Mouse (Mus musculus) urinary bladder, adult 2 months (tissue): ENCODE measurements around the gene Fam117b. TPM values are rescaled to one million over a fixed set of nuclear protein-coding genes. Genes with fewer than 3 reads are reported as not detected.

Source experiments
- DNase-seq: peaks from one replicate; pipeline ENCODE4 v3.0.0; 2022; ENCODE audit warnings: low spot score
- polyA plus RNA-seq: library from polyadenylated mRNA; depleted of rRNA; stranded (reverse); fragments of >200 nt; gene quantifications from 2 replicates; pipeline ENCODE4 v1.2.3, GENCODE M21; 2012

Gene Fam117b
- polyA plus RNA-seq, 1 experiment: 8.6 TPM

GRCm38 (mm10) chr1:59913195-59913868 lies 526 bp downstream of the Fam117b start:
- peak; percentile 49 for DNase-seq

DNA sequence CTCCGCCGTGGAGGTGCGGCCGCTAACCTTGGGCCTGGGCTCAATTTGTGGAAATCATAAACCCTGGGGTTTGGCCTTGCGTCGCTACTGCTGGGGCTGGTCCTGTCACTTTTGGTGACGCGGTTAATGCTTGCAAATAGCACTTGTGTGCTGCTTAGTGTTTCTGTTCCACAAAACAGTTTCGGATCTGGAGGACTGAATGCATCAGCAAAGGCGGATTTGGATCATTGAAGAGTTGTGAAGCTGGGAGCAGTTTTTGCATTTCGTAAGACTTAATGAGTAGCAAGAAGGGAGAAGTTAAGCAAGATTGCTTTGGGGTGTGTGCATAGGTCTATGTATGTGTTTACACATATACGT lies 1.0 kb downstream of the Fam117b start:
- DNase-seq: no peak

DNA sequence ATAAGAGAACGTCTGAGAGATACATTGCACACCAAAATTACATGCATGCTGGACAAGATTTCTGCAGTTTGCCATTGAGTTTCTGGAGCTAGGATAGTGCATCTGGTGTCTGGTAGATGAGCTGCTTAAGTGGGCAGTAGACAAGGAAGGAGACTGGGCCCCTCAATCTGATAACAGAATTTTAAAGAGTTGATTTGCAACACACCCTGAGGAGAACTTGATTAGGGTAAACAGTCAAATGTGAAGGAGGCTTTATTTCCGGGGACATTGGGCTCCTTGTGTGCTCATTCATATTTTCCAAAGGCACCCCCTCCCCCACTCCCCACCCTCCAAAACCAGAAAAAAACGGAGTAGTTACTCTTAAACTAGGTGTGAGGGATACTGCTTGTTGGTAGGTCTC lies 2.0 kb downstream of the Fam117b start:
- no peak for DNase-seq

GRCm38 (mm10) chr1:59915843-59916610 lies 3.2 kb downstream of the Fam117b start:
- DNase-seq: no peak

DNA sequence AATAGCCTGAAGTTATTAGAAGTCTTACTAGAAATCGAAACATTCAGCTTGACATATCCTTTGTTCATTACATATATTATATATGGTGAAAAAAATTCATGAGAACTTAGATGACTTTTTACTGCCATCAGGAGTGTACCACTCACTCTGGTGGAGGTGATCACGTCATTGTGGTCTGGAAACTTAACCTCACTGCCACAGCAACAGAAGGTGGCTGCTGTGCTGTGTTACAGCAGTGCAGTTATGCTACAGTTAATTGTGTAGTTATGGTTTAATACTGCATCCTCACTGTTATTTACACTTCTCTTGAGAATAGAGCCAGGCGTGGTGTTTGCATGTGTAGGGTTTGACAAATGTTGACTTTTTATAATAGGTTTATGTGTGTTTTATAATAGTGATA lies 4.6 kb downstream of the Fam117b start:
- no peak for DNase-seq

DNA sequence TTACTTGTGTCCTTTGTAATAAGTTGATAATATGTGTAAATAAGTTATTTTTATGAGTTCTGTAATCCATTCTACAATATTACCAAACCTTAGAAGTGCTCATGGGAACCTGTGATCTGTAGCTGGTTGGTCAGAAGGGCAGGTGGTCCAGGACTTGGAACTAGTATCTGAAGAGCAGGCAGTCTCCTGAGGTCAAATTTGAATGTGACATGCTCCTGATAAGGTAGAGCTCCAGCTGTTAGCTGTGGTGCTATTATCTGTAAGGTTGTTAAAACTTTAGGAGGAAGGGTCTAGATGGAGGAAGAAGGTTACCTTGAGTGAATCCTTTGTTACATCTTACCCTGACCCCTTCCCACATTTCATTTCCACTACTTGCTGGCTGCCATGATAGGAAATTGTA lies 5.3 kb downstream of the Fam117b start:
- no peak for DNase-seq

GRCm38 (mm10) chr1:59923201-59923600 lies 10.4 kb downstream of the Fam117b start:
- no peak for DNase-seq

- no peak for DNase-seq
These were observed 10.9 kb downstream of the Fam117b start for GRCm38 (mm10) chr1:59923673-59924072.

- DNase-seq: no peak
These were observed 11.6 kb downstream of the Fam117b start for GRCm38 (mm10) chr1:59924411-59924810.

DNA sequence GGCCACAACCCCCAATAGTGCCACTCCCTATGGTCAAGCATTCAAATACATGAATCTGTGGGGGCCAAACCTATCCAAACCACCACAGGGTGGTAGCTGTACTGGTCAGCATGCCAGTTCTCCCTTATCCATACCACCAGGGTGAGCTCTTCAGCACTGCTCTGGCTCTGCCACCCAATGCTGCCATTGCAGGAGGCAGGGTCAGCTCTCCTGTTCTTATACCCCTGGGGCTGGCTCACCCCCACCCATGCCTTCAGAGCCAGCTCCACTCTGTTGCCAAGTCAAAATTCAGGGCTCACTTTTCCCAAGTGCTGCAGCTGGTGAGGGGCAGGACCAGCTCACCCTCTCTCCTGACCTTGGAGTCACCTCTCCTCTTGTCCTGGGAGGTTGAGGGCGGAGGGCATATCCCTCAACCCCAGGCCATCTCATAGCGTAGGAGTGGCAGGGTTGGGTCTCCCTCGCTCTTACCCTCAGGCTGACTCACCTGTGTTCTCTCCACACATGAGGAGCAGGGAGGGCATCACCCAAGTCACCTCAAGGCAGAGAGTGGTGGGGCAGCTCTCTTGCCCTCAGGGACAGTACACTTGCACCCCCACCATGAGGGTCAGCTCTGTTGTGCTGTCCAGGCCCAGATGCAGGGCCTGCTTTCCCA lies 13.3 kb downstream of the Fam117b start:
- DNase-seq: no peak

DNA sequence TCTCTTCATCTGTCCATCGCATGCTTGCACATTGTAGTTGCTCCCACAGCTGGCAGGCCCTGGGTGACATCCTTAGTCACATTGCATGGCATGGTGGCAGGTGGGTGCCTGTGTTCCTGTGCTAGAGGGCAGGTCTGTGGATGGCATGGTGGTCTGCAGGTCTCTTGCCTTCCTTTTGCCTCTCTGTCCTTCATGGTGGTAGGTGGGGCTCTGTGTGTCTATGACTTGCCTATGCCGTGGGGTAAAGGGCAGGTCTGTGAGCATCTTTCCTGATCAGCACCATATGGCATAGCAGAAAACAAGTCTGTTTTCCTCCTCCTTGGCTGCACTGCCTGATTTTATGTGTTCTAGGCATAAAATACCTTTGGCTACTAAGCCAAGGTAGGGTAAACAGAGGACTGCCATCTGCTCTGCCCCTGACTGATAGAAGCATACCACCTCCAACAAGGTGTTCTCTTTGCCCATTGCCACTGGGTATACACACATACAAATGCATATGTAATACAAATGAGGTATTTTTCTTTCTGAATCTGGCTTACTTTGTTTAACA lies 14.4 kb downstream of the Fam117b start:
- no peak for DNase-seq

DNA sequence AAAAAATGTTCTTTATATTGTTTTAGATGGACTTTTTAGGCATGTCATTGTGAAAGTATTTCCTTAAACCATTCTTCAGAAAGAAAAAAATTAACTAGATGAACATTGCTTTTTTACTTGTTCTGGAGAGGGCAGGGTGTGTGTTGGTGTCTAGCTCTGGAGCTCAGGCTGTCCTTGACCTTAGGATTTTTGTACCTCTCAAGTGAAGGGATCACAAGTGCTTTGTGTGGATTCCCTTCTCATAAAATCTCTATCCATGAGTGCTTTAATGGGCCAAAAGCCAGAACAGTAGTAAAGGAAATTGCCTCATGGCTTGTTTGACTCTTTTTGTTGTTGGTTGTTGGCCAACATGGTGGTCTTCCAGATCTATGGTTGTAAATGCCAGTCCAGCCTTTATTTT lies 18.1 kb downstream of the Fam117b start:
- no peak for DNase-seq

DNA sequence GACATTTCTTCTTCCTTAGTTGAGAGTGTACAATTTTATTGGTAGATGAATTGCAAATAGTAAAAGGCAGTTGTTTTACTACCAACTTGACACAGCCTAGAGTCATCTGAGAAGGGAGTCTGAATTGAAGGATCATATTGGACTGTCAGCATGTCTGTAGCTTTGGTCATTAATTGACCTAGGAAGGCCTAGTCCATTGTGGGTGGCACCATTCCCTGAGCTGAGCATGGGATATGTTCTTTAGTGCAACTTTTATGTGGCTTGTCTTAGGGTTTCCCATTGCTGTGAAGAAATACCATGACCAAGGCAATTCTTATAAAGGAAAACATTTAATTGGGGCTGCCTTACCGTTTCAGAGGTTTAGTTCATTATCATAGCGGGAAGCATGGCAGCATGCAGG lies 20.2 kb downstream of the Fam117b start:
- DNase-seq: no peak

GRCm38 (mm10) chr1:59941063-59941462 lies 28.3 kb downstream of the Fam117b start:
- no peak for DNase-seq

- no peak for DNase-seq
These were observed 29.4 kb downstream of the Fam117b start for GRCm38 (mm10) chr1:59942057-59942790.

DNA sequence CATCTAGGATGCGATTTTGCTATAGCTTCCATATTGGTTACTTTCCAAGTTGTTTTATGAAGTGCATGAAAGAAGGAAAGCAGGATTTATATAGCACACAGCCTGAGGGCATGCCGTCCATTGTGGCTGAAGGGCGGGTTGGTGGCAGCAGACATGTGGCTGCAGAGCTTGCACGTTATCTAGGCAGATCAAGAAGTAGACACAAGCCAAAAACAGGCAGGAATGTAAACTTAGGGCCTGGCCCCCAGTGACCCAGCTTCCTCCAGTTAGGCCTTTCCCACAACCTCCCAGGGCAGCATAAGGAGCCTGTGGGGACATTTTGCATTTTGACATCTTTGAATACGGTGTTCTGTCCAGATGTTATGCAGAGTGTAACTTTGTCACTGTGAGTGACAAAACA lies 31.0 kb downstream of the Fam117b start:
- no peak for DNase-seq

- DNase-seq: no peak
These were observed 33.2 kb downstream of the Fam117b start for GRCm38 (mm10) chr1:59945969-59946368.

DNA sequence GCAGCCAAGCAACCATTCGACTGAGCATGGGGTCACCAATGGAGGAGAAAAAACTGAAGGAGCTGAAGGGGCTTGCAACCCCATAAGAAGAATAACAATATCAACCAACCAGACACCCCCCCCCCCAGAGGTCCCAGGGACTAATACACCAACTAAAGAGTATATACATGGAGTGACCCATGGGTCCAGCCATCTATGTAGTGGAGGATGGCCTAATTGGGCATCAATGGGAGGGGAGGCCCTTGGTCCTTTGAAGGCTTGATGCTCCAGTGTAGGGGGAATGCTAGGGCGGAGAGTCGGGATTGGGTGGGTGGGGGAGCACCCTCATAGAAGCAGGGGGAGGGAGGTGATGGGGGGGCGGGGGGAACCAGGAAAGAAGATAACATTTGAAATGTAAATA lies 34.7 kb downstream of the Fam117b start:
- no peak for DNase-seq

- no peak for DNase-seq
These were observed 44.4 kb downstream of the Fam117b start for GRCm38 (mm10) chr1:59957206-59957605.

- no peak for DNase-seq
These were observed 47.1 kb downstream of the Fam117b start for GRCm38 (mm10) chr1:59959941-59960340.

GRCm38 (mm10) chr1:59966171-59966785 lies 53.5 kb downstream of the Fam117b start:
- DNase-seq: no peak

GRCm38 (mm10) chr1:59967291-59967690 lies 54.5 kb downstream of the Fam117b start:
- DNase-seq: no peak
